Mouse (Mus musculus) C2C12 (cell line): ENCODE data around the gene Akt3. TPM values are rescaled to one million over a fixed set of nuclear protein-coding genes. Genes with fewer than 3 reads are reported as not detected.

Source experiments
- H3K27me3 ChIP-seq: one replicate; pipeline ENCODE4 v1.6.1; 2011; ENCODE audit not compliant: control insufficient read depth, insufficient read depth, insufficient read length
- H3K36me3 ChIP-seq: one replicate; pipeline ENCODE4 v1.6.1; 2011; ENCODE audit not compliant: control insufficient read depth, insufficient read depth
- H3K4me3 ChIP-seq: one replicate; pipeline ENCODE4 v1.5.1; 2011; ENCODE audit warnings: mild to moderate bottlenecking, control low read depth; ENCODE audit not compliant: poor library complexity, insufficient read depth, severe bottlenecking
- H3K79me2 ChIP-seq: one replicate; pipeline ENCODE4 v1.6.1; 2011; ENCODE audit not compliant: control insufficient read depth, insufficient read depth
- H3K79me3 ChIP-seq: one replicate; pipeline ENCODE4 v1.6.1; 2011; ENCODE audit warnings: low read depth, control low read depth
- H3ac ChIP-seq: one replicate; pipeline ENCODE3; 2011; ENCODE audit warnings: low read depth; ENCODE audit not compliant: control insufficient read depth, insufficient read length
- CEBPB ChIP-seq: IDR thresholded peaks from one replicate; pipeline ENCODE4 v1.6.1; 2011; ENCODE audit warnings: low read depth, mild to moderate bottlenecking, control low read depth, moderate library complexity
- CTCF ChIP-seq: IDR thresholded peaks from one replicate; pipeline ENCODE4 v1.5.1; 2011; ENCODE audit not compliant: control insufficient read depth, insufficient read depth, insufficient read length
- FOSL1 ChIP-seq: IDR thresholded peaks from one replicate; pipeline ENCODE4 v1.8.0; 2011; ENCODE audit warnings: mild to moderate bottlenecking, low read length; ENCODE audit not compliant: poor library complexity, insufficient read depth, severe bottlenecking
- MAX ChIP-seq: IDR thresholded peaks from one replicate; pipeline ENCODE4 v1.6.1; 2011; ENCODE audit warnings: mild to moderate bottlenecking, control low read depth
- MYOD1 ChIP-seq: IDR thresholded peaks from one replicate; pipeline ENCODE4 v1.6.1; 2011; ENCODE audit warnings: low read depth; ENCODE audit not compliant: control insufficient read depth, insufficient read length
- MYOG ChIP-seq: IDR thresholded peaks from one replicate; pipeline ENCODE4 v1.6.1; 2011; ENCODE audit not compliant: control insufficient read depth, insufficient read length; ENCODE audit errors: extremely low read depth
- USF1 ChIP-seq: IDR thresholded peaks from one replicate; pipeline ENCODE4 v1.6.1; 2011; ENCODE audit warnings: low read depth, mild to moderate bottlenecking, control low read depth, moderate library complexity
- polyA plus RNA-seq: library from polyadenylated mRNA; unstranded; fragments of >200 nt; fragmentation: generic; extraction: Trizol; gene quantifications from one replicate; pipeline ENCODE4 v1.2.1, GENCODE M21; 2012; ENCODE audit warnings: missing spikeins

Akt3 gene
- polyA plus RNA-seq, 1 experiment: 8.6 TPM

- H3K36me3 ChIP-seq: no peaks in the 10 kb centered on the region
- no peaks in the 10 kb centered on the region for H3K79me3 ChIP-seq
- H3K79me2 ChIP-seq: no peaks in the 10 kb centered on the region
- no peak overlapping the region for H3K4me3 ChIP-seq
- no peak overlapping the region for H3ac ChIP-seq
- peaks cover 4% of the 10 kb centered on the region for H3K27me3 ChIP-seq
- TF ChIP-seq MAX: no peak
These were observed 4.9 kb upstream of the Akt3 start for GRCm38 (mm10) chr1:177262926-177263325.

DNA sequence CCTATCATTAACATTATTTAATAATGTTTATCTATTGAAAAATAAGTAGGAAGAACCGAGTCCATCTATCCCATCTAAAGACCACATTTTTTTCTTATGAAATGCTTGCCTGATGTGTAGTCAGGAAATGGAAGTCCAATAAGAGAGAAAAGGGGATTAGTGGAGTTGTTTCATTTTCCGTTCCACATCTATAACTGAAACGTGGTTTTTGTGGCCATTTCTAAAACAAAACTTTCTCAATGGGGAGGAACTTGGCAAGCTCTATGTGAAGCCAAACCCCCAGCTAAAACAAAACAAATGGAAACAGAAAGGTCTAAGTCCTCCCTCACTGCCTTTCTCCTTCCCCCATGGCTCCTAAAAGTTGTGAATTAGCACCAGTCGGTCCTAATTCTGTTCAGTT is 2.8 kb upstream of the Akt3 start:
- TF ChIP-seq MYOG (no peak), MAX (no peak), MYOD1 (no peak)
- Histone ChIP-seq H3K36me3 (no peaks in the 10 kb centered on the region), H3K79me3 (peaks cover 5% of the 10 kb centered on the region), H3K27me3 (peaks cover 4% of the 10 kb centered on the region), H3ac (no peak overlapping the region), H3K79me2 (peaks cover 16% of the 10 kb centered on the region), H3K4me3 (no peak overlapping the region)

DNA sequence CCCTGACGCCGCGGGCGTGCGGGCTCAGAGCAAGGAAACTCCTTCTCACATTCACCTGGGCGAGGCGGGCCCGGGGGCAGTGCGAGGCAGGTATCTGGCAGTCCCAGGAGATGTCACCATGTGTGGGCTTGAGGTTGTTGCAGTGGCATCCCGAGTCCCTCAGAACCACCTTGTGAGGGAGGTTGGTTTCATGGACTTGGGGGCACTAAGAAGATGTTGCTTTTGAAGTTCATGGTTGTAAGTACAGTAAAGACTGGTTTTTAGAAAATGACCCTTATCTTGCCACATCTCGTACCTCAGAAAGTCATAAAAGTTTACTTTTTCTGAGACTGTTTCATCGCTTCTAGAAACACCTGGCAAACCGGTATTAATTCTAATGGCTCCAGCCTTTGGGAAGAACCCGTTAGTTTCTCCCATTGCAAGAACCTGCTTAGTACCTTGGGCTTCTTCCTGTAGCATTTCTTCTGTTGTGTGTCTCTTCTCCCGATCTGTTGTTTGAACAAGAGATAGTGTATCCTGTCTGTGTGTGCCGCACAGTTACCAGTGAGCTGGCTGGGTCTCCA is 1.1 kb upstream of the Akt3 start:
- H3K27me3 ChIP-seq: no peaks in the 10 kb centered on the region
- TF ChIP-seq FOSL1: no peak
- TF ChIP-seq CEBPB: no peak
- no peak for TF ChIP-seq USF1
- no peak for TF ChIP-seq CTCF
- no peak for TF ChIP-seq MAX
- TF ChIP-seq MYOG: no peak
- no peak for TF ChIP-seq MYOD1
- H3ac ChIP-seq: peak overlapping the region; percentile 51
- H3K36me3 ChIP-seq: no peaks in the 10 kb centered on the region
- peaks cover 27% of the 10 kb centered on the region for H3K79me2 ChIP-seq
- peaks cover 14% of the 10 kb centered on the region for H3K79me3 ChIP-seq
- peak overlapping the region; percentile 51 for H3K4me3 ChIP-seq

GRCm38 (mm10) chr1:177258343-177259037 is 487 bp upstream of the Akt3 start:
- H3K79me3 ChIP-seq: peaks cover 20% of the 10 kb centered on the region
- peaks cover 34% of the 10 kb centered on the region for H3K79me2 ChIP-seq
- H3K4me3 ChIP-seq: peak overlapping the region; percentile 51
- H3K27me3 ChIP-seq: no peaks in the 10 kb centered on the region
- H3ac ChIP-seq: peak overlapping the region; percentile 51
- TF ChIP-seq MAX (peak; percentile 96), CEBPB (no peak)
- H3K36me3 ChIP-seq: no peaks in the 10 kb centered on the region

GRCm38 (mm10) chr1:177257178-177258033 is 597 bp downstream of the Akt3 start:
- H3K79me3 ChIP-seq: peaks cover 26% of the 10 kb centered on the region
- peak overlapping the region; percentile 51 for H3K4me3 ChIP-seq
- no peaks in the 10 kb centered on the region for H3K27me3 ChIP-seq
- peak overlapping the region; percentile 79 for H3ac ChIP-seq
- peaks cover 45% of the 10 kb centered on the region for H3K79me2 ChIP-seq
- no peaks in the 10 kb centered on the region for H3K36me3 ChIP-seq
- TF ChIP-seq MAX (no peak), MYOD1 (no peak), CEBPB (no peak), CTCF (no peak), FOSL1 (no peak), MYOG (no peak), USF1 (no peak)

GRCm38 (mm10) chr1:177248638-177249037 is 9.4 kb downstream of the Akt3 start:
- peaks cover 37% of the 10 kb centered on the region for H3K79me2 ChIP-seq
- H3K36me3 ChIP-seq: no peaks in the 10 kb centered on the region
- TF ChIP-seq CTCF (no peak), MAX (no peak), MYOD1 (no peak), MYOG (no peak), CEBPB (no peak), USF1 (no peak), FOSL1 (no peak)
- H3K27me3 ChIP-seq: no peaks in the 10 kb centered on the region
- H3K79me3 ChIP-seq: peaks cover 10% of the 10 kb centered on the region
- peak overlapping the region; percentile 3 for H3ac ChIP-seq
- H3K4me3 ChIP-seq: no peak overlapping the region
